Mouse (Mus musculus) adrenal gland, adult 18-20 months (tissue): ENCODE results near the gene Glt8d1. TPM values are rescaled to one million over a fixed set of nuclear protein-coding genes. Genes with fewer than 3 reads are reported as not detected.

ENCODE experiments used
- DNase-seq, 2 experiments: peaks; one replicate each; pipeline ENCODE4 v3.0.0; 2021 to 2022; ENCODE audit warnings: low spot score in 2 of 2
- total RNA-seq, 2 experiments: library from RNA; stranded (reverse); gene quantifications; 1 replicate in 1 of 2; 2 replicates in 1 of 2; pipeline ENCODE4 v1.2.3; 2021

Gene Glt8d1
- total RNA-seq, 2 experiments from 2014 or later: 44.7 to 51.0 TPM

- DNase-seq: no peak
Measured at GRCm38 (mm10) chr14:31045817-31046216, 44.6 kb downstream of the Glt8d1 start.

Other genes starting within 250 kb of the Glt8d1 start
- 10 to 100 TPM; 16.9 to 25.7 TPM for gene Tmem110, start 175.8 kb upstream of the Glt8d1 start, total RNA-seq
- 1 to 10 TPM; 2.5 to 6.0 TPM for gene Mustn1, start 122.2 kb upstream of the Glt8d1 start, total RNA-seq
- 10 to 100 TPM in 1 of 2 experiments, 1 to 10 TPM in 1; 2.8 to 15.2 TPM for gene Itih4, start 114.9 kb upstream of the Glt8d1 start, total RNA-seq
- under 1 TPM; 0.74 to 0.96 TPM for gene Itih3, start 77.6 kb upstream of the Glt8d1 start, total RNA-seq
- not detected for gene Itih1, start 58.1 kb upstream of the Glt8d1 start, total RNA-seq
- 10 to 100 TPM; 10.3 to 11.8 TPM for gene Nek4, start 50.0 kb upstream of the Glt8d1 start, total RNA-seq
- gene Spcs1, start 272 bp downstream of the Glt8d1 start, total RNA-seq: 100 to 1,000 TPM; 210 to 259 TPM
- gene Pbrm1, start 17.7 kb downstream of the Glt8d1 start, total RNA-seq: 10 to 100 TPM; 38.5 to 48.1 TPM
- 100 to 1,000 TPM; 103 to 127 TPM for gene Gnl3, start 17.8 kb downstream of the Glt8d1 start, total RNA-seq
- 10 to 100 TPM; 63.6 to 81.3 TPM for gene Smim4, start 127.6 kb downstream of the Glt8d1 start, total RNA-seq
- gene Nt5dc2, start 129.7 kb downstream of the Glt8d1 start, total RNA-seq: 10 to 100 TPM; 27.0 to 32.7 TPM
- 10 to 100 TPM; 83.4 to 93.7 TPM for gene Stab1, start 167.2 kb downstream of the Glt8d1 start, total RNA-seq
- 1 to 10 TPM in 1 of 2 experiments, under 1 TPM in 1; 0.74 to 1.7 TPM for gene Tnnc1, start 206.9 kb downstream of the Glt8d1 start, total RNA-seq
- 100 to 1,000 TPM; 257 to 319 TPM for gene Nisch, start 215.5 kb downstream of the Glt8d1 start, total RNA-seq
- gene Sema3g, start 216.5 kb downstream of the Glt8d1 start, total RNA-seq: 10 to 100 TPM in 1 of 2 experiments, 1 to 10 TPM in 1; 8.5 to 10.6 TPM
- 1 to 10 TPM; 5.8 to 6.7 TPM for gene Phf7, start 249.9 kb downstream of the Glt8d1 start, total RNA-seq